Mouse (Mus musculus) adrenal gland, postnatal 4 days (tissue): Measurements from ENCODE around the gene Rab5if. TPM values are rescaled to one million over a fixed set of nuclear protein-coding genes. Genes with fewer than 3 reads are reported as not detected.
"Not testable (repeated sequence)": the region's sequence is repeated elsewhere in the genome, so short reads cannot be mapped to it uniquely, and the experiment has no call there.

ENCODE experiments used
- DNase-seq, 2 experiments: peaks; one replicate each; pipeline ENCODE4 v3.0.0; 2021 to 2022; ENCODE audit warnings: low spot score in 2 of 2, mixed read lengths in 2 of 2
- total RNA-seq, 2 experiments: library from RNA; stranded (reverse); gene quantifications; 2 replicates each; pipeline ENCODE4 v1.2.3; 2021

Gene Rab5if
- total RNA-seq, 2 experiments from 2014 or later = 190 to 203 TPM

DNA sequence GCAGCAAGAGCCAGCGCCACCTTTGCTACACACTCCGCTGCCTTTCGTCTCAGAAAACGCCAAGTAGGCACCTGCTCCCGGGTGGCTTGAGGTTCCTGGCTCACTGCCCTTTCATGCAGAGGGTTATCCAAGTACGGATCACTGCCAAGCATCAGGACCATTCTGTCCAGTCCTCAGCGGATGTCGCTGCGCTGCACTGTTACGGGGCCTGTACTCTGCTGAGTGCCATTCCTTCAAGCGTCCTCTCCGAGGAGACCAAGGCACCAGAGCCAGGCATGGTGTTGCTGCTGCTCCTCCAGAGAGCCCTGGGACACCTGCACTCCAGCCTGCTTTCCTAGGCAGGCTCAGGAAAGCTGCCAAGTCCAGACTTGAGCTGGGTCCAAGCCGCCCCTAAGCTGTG, 9.3 kb upstream of the Rab5if start:
- not testable (repeated sequence) for DNase-seq

DNA sequence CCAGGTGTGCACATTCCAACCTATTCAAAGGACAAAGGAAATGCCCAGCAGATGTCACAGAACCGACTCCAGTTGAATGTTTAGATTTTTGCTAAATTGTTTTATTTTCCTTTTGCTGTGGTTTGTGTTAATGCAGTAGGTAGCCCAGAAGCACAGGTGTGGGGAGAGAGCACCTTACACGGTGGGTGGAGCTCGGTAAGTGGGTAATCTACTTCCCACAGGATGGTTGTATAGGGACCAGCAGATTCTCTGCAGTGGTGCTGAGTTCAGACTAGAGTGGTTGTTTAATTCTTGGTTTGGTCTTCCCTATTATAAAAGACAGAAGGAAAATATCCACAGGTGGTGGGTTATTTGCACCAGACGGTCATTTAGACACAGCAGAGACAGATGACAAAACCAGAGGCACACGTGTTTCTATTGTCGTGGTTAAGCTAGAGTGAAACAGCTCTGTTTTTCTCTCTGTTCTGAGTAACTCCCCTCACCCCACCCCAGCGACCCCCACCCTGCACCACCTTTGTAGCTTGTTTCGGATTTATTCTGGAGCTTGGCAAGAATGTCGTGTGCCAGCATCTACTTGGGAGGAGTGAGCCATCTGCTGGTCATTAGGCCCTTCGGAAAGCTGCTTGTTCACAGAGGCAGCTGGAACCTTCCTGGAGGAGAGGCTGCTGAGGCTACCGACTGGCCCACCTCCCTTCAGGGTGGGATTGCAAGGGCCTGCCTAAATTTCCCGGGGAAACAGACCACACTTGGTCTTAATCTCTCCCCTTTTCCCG, 8.7 kb upstream of the Rab5if start:
- DNase-seq = not testable (repeated sequence)

DNA sequence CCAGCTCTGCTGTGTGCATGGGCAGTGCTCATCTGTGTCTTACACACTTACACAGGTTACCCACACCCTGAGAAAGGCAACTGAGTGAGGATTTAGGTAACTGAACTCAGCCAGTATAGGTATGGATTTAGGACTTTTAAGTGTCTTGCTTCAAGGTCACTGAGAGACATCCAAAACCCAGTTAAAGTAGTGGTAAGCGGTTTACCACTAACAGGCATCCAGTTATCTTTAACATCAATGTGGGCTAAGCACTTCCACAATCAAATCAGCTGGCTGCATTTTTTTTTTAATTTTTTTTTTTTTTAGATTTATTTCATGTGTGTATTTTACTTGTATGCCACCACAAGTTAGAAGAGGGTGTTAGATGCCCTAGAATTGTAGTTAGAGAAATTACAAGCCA, 6.6 kb upstream of the Rab5if start:
- no peak for DNase-seq

DNA sequence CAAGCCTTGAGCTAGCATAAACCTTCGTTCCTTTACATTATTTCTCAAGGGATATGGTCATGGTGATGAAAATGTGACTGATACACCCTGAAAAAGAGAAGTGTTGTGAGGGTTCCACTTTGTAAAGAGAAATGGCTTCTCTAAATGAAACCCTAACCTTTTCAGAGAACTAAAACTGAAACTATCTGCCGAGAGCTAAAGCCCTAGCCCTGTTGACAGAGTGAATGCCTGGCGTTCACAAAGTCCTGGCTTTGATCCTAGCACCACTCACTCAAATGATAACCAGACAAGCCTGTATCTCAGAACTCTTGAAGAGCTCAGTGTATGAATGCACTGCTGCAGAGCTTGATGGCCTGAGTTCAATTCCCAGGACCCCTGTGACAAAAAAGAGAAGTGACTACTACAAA, 5.5 kb upstream of the Rab5if start:
- DNase-seq = no peak

DNA sequence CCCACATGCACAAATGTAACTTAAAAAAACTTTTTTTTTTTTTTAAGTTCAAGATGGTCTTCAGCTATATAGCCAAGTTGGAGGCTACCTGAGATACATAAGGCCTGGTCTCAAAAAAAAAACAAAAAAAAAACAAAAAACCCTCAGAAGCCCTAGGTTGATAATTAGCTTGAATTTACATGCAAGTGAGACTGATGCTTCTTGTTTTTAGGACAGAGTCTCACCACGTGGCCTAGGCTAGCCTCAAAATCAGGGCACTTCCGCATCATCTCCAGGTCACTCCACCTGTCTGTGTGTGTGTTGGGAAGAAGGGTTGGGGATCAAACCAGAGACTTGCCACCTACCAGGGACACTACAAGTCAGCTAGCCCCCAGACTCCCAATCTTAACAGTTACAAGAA, 5.1 kb upstream of the Rab5if start, which contains the start of gene 4930518I15Rik:
4930518I15Rik (minus strand) TSS at position 112 of the 400 bp plus-strand sequence.
- no peak for DNase-seq

GRCm38 (mm10) chr2:156858671-156859070, 4.3 kb upstream of the Rab5if start:
- no peak for DNase-seq

DNA sequence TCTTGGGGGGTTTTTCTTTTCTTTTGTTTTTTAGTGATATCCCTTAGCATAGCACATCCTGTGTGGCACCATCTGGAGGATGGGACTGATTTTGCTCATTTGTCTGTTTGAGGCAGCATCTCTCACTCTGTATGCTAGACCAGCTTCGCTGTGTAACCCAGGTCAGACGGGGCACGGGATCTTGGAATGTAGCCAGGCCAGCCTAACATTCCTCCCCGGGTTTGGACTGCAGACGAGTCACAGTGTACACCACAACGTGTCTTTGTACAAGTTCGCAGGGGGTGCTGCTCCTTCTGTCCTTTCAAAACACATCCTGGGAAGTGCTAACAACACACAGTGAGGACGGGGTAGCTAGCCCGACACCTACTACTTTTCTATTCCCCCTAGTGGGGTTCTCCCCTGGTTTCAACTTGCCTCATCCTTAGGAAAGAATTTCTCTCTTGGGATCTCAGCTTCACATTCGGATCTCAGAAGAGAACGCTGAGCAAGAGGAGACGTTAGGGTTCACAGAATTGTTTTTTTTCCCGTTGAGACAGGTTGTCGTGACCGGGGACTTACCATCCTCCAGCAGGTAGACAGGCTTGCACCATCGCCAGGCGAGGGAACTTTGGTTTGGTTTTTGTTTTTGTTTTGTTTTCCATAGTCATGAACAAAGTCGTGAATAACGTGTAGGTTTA, 749 bp upstream of the Rab5if start:
- DNase-seq = peak in 1 of 2 experiments; percentile 15

DNA sequence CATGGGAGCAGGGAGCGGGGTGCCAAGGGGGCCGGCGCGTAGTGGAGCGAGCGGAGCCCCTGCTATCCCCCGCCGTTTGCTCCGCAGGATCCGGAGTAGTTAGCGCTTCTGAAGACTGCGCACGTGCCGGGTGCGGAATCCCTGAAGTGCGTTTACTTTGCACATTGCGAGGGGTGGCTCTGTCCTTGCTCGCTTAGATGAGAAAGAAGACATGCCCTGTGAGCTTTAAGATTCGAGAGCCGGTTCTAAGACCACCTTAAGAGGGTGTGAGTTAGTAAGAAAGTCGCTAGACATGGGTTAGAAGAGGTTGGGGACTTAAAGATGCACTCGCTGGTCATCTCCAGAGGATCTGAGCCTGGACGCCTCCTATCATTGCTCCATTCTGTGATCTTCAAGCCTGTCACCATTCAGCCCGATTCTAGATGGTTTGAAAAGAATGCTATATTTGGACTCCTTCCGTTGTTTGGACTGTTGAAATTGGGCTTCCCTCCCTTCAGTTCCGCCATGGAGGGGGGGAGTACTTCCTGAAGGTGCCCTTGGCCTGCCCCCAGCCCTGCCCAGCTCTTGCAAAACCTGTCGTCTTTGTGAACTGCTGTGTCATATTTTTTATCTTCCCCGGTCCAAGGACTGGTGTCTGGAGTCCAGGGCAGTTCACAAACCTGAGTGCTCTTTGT, 696 bp downstream of the Rab5if start:
- DNase-seq = peak in 1 of 2 experiments; percentile 61

- no peak for DNase-seq
Observed at GRCm38 (mm10) chr2:156864481-156864880, 1.6 kb downstream of the Rab5if start.

- no peak for DNase-seq
Observed at GRCm38 (mm10) chr2:156868994-156869393, 6.1 kb downstream of the Rab5if start.

DNA sequence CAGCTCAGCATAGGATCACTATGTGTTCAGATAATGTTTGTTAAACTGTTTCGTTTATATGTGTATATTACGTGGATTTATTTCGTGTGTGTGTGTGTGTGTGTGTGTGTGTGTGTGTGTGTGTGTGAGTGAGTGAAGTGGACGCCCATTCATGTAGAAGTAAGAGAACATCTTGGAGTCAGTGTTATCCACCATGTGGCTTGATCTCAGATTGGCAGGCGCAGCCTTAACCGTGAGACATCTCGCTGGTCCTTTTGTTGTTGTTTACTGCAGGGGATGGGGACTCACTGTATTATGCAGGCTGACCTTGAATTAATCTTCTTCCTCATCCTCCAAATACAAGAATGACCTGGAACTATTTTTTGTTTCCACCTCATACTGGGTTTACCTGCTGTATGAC, 6.6 kb downstream of the Rab5if start:
- DNase-seq = no peak

- peak; percentile 32 to 39 for DNase-seq
Observed at GRCm38 (mm10) chr2:156870519-156870918, 7.6 kb downstream of the Rab5if start.

GRCm38 (mm10) chr2:156873629-156874028, 10.7 kb downstream of the Rab5if start:
- DNase-seq = no peak

- no peak for DNase-seq
Observed at GRCm38 (mm10) chr2:156874047-156874759, 11.3 kb downstream of the Rab5if start.

DNA sequence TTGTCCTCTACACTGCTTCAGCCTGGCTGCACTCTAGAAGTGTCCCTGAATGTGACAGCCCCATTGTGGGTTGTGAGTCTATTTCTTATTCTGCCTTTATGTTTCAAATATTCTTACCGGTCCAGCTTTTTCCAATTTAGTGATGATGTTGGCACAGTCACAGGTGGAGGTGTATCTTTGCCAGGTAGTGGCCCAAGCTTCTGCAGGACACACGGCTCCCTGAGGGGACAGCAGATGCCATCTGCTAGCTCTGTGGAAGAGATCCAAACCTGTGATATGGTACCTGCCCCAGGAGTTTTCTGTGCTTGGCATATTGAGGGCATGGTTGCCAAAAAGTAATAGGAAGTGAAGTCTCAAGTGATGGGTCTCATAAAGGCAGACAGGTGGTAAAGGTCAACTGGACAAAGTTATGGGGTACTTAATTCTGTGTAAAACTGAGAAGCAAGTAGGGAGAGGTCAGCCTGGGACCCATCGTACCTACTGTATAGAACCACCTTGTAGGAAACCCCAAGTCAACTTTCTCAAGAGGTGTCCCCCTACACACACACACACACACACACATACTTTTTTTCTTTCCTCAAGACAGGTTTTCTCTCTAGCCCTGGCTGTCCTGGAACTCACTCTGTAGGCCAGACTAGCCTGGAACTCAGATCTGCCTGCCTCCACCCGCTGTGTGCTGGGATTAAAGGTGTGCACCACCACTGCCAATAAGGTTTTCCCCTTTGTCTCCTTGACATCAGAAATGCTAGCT, 12.0 kb downstream of the Rab5if start:
- DNase-seq = no peak

GRCm38 (mm10) chr2:156877726-156878125, 14.8 kb downstream of the Rab5if start:
- no peak for DNase-seq

DNA sequence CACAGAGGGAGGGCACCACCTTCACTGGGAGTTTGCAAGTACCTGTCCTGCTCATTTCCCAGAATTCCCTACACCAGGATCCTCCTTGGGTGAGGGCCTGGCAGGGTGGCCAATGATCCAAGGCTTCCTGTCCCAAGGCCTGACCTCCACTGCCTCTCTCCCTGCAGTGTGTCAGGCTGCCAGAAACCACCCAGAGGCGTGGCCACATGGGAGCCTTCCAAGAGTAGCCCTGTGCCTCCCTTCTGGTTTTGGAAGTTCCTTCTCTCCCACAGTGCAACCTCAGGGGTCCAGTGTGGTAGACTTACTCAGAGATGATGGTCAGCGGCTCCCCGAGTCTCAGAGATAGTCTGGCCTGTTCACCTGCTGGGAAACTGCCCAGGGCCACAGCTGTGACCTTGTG, 16.6 kb downstream of the Rab5if start:
- peak in 1 of 2 experiments; percentile 18 for DNase-seq

DNA sequence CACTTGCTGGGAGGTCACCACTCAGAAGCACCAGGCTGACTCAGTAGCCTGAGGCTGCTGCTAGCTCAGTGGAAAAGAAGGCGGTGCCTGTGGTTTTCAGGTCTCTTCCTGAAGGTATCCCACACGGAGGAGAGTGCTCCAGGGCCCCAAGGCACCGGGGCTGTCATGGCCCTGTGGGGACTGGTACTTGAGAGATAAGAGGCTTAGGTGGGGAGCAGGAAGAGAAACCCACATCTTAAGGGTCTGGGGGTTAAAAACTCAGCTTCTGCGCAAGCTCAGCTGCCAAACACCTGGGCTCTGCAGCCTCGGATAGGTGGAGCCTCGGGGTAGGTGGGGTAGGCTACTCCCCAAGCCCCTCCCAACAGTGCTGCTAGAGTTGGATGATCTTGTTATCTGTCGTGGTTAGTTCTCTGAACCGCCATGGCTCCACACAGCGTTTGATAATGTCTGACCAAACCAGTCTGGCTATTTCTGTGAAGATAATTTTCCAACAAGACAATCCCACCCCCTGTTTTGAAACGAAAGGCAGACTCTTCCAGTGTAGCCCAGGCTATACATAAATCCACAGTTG, 19.6 kb downstream of the Rab5if start:
- no peak for DNase-seq

DNA sequence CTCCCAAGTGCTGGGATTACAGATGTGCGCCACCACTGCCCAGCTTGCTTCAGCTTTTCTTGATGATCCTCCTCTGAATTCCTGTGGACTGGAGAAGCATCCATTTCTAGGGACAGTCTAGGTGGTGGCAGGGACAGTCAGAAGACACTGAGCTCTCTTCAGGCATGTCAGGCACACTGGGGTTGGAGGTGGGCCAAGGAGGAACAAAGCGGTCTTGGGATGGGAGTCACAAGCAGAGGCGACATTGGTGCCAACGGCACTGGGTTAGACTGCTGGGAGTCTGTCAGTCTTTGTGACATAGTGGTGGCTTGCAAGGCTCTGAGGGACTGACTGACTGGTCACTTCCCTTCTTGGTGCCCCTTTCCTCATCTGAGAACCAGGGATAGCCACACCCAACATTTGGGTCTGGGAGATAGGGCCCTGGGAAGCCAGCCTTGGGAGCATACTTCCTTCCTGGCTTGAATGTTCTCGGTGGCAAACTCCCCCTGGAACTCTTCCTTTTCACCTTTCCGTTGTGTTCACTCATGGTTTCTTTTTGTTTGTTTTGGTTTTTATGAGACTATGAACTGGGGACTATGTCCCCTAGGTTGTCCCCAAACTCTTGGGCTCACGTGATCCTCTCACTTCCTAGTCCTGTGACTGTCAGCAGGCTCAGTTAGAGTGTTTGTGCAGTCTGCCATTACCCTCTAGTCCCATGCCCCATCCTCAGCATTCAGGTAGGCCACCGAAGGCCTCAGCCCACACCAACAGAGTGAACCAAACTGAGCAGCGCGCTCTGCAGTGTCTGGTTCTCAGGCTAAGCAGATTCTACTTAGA, 21.7 kb downstream of the Rab5if start:
- DNase-seq = no peak
